Mouse (Mus musculus) thymus, adult 2 months (tissue): ENCODE measurements at regions not wholly inside any gene's neighbourhood (a gene's known extent, or its start where the extent isn't known, plus 50 kb on each side); places are given as distances from the start of the nearest gene placed in this dataset.

Source experiments
- DNase-seq: peaks from one replicate; pipeline ENCODE4 v3.0.0; 2021
- H3K27ac ChIP-seq: fragments of 200-500 bp; 2 replicates; pipeline ENCODE4 v1.5.1; 2012; ENCODE audit warnings: low read length, control low read depth; ENCODE audit not compliant: control insufficient read depth, insufficient read depth
- H3K27me3 ChIP-seq: fragments of 200-500 bp; 2 replicates; pipeline ENCODE4 v1.6.1; 2012; ENCODE audit warnings: mild to moderate bottlenecking, low read length, moderate library complexity, mixed read lengths; ENCODE audit not compliant: control insufficient read depth, insufficient read depth
- H3K36me3 ChIP-seq: fragments of 200-500 bp; 2 replicates; pipeline ENCODE4 v1.6.1; 2012; ENCODE audit warnings: mild to moderate bottlenecking, low read length, moderate library complexity; ENCODE audit not compliant: control insufficient read depth, insufficient read depth
- H3K4me1 ChIP-seq: fragments of 200-500 bp; replicated peaks from 2 replicates; pipeline ENCODE4 v1.6.1; 2012; ENCODE audit warnings: low read length; ENCODE audit not compliant: control insufficient read depth, insufficient read depth
- H3K4me3 ChIP-seq: fragments of 200-500 bp; 2 replicates; pipeline ENCODE4 v1.5.1; 2012; ENCODE audit warnings: mild to moderate bottlenecking, low read length, control low read depth, moderate library complexity; ENCODE audit not compliant: control insufficient read depth, insufficient read depth
- CTCF ChIP-seq: fragments of 200-500 bp; IDR thresholded peaks from 2 replicates; pipeline ENCODE4 v1.5.1; 2012; ENCODE audit warnings: mild to moderate bottlenecking, control low read depth, low read length, moderate library complexity, borderline replicate concordance; ENCODE audit not compliant: control insufficient read depth, poor library complexity, insufficient read depth; ENCODE audit errors: extremely low read depth
- POLR2A ChIP-seq: fragments of 200-500 bp; IDR thresholded peaks from 2 replicates; pipeline ENCODE4 v1.6.1; 2012; ENCODE audit warnings: mild to moderate bottlenecking, low read length, control low read depth, moderate library complexity; ENCODE audit not compliant: control insufficient read depth, poor library complexity, insufficient read depth; ENCODE audit errors: extremely low read depth
- WGBS: fragments of 180-500 bp; shearing (Covaris S2); methylation state at CpG from one replicate; pipeline ENCODE4 v1.1.7; 2018; 5-methylcytosine and 5-hydroxymethylcytosine counted together

DNA sequence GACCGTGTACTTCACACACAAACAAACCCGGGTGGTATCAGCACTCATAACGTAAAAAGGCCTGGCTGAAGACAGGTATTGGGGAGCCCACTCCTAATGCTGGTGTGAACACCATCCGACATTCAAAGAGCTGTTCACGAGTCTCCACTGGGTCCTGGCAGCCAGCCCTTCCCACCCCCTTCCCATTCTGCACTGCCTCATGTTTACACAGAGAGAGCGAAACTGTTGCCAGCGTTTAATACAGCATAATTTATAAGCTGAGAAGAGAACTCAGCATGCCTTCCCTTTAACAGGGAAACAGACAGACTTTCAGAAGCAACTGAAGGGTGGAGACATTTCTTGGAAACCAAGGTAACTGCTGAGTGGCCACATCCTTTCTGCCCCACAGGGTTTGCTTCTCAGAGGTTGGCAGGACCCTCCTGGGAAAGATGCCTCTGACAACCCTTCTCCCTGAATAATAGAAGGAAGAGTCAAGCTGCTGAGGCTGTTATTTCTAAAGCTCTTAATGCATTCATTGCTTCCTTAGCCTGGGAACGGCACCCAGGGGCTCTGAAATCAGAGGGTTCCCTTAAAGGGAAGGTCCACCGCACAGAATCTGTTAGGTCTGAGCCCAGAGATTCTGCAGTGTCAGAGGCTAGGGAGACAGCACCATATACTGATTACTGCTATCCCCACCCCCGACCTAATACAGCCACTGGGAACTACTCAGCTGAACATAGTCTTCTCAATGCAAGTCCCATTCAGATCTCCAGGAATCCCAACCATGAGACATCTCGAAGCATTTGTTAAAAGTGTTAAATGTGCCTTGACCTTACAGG lies 412.4 kb upstream of the Id4 start:
- WGBS = 60% methylated on average over 11 of the region's 11 CpGs
- DNase-seq = no peak
- H3K4me3 ChIP-seq = no peak overlapping the region

GRCm38 (mm10) chr13:47855422-47856108 lies 405.5 kb upstream of the Id4 start:
- no peak for DNase-seq
- WGBS = 10% methylated on average over 22 of the region's 22 CpGs
- Histone ChIP-seq H3K27ac (no peak overlapping the region), H3K4me3 (no peak overlapping the region), H3K36me3 (no peaks in the 10 kb centered on the region), H3K27me3 (no peaks in the 10 kb centered on the region), H3K4me1 (no peaks in the 10 kb centered on the region)
- no peak for TF ChIP-seq CTCF
- no peak for TF ChIP-seq POLR2A

More for the DNA sequence above, 412.4 kb upstream of the Id4 start:
- Histone ChIP-seq H3K36me3 (no peaks in the 10 kb centered on the region), H3K4me1 (no peaks in the 10 kb centered on the region), H3K27me3 (no peaks in the 10 kb centered on the region), H3K27ac (no peak overlapping the region)
- TF ChIP-seq CTCF (no peak), POLR2A (no peak)

DNA sequence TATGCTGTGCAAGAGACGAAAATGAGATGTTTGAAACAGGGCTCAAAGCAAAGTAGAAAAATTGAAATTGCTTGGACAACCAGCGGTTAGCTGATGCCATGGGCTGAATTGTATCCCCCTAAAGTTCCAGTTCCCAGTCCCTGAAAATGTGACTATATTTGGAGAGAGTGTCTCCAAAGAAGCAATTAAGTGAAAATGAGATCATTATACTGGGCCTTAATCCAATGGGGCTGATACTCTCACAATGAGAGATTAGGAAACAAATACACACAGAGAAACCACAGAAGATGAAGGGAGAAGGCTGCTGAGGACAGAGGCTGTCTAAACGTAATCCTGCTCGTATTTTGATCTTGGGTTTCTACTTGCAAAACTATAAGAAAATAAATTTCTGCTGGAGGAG lies 402.1 kb upstream of the Id4 start:
- 87% methylated on average over 4 of the region's 4 CpGs for WGBS
- H3K27ac ChIP-seq = no peak overlapping the region
- TF ChIP-seq POLR2A = no peak
- no peak for TF ChIP-seq CTCF

DNA sequence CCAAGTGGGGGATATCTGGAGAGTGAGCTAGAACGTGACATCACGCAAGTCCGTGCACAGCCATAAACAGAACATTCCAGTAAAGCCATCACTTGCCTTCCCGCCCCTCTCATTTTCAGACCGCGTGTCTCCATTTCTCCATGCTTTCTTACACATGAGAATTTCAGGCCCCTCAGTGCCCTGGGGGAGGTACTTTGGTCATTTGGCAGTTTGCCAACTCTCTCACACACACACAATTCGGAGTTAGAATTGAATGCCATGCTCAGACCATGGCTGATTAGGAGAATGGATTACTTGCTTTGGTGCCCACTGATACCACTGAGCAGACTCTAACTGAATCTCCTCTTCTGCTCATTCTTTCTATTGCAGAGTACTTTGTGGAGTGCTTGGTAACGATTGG lies 400.7 kb upstream of the Id4 start:
- DNase-seq = no peak
- 91% methylated on average over 8 of the region's 8 CpGs for WGBS
- H3K4me1 ChIP-seq = no peaks in the 10 kb centered on the region
- TF ChIP-seq POLR2A (no peak), CTCF (no peak)
- H3K27me3 ChIP-seq = no peaks in the 10 kb centered on the region
- H3K36me3 ChIP-seq = no peaks in the 10 kb centered on the region
- H3K4me3 ChIP-seq = no peak overlapping the region
- no peak overlapping the region for H3K27ac ChIP-seq

More for the DNA sequence above, 402.1 kb upstream of the Id4 start:
- no peak overlapping the region for H3K4me3 ChIP-seq
- H3K27me3 ChIP-seq = no peaks in the 10 kb centered on the region
- no peaks in the 10 kb centered on the region for H3K36me3 ChIP-seq
- no peak for DNase-seq
- H3K4me1 ChIP-seq = no peaks in the 10 kb centered on the region

- 75% methylated on average over 3 of the region's 3 CpGs for WGBS
- TF ChIP-seq CTCF = no peak
- TF ChIP-seq POLR2A = no peak
- no peak for DNase-seq
- no peak overlapping the region for H3K4me3 ChIP-seq
- no peaks in the 10 kb centered on the region for H3K27me3 ChIP-seq
- no peaks in the 10 kb centered on the region for H3K36me3 ChIP-seq
- no peak overlapping the region for H3K27ac ChIP-seq
- no peaks in the 10 kb centered on the region for H3K4me1 ChIP-seq
Observed at GRCm38 (mm10) chr13:47862896-47863295, 398.1 kb upstream of the Id4 start.

GRCm38 (mm10) chr13:47868656-47869055 lies 392.4 kb upstream of the Id4 start:
- WGBS = 78% methylated on average over 4 of the region's 4 CpGs
- H3K4me1 ChIP-seq = no peaks in the 10 kb centered on the region
- no peaks in the 10 kb centered on the region for H3K36me3 ChIP-seq
- TF ChIP-seq POLR2A = no peak
- TF ChIP-seq CTCF = no peak
- DNase-seq = no peak
- no peak overlapping the region for H3K27ac ChIP-seq
- H3K27me3 ChIP-seq = no peaks in the 10 kb centered on the region
- H3K4me3 ChIP-seq = no peak overlapping the region
